Mouse (Mus musculus) stomach, embryonic 16.5 days (tissue): ENCODE measurements at regions not wholly inside any gene's neighbourhood (a gene's known extent, or its start where the extent isn't known, plus 50 kb on each side); places are given as distances from the start of the nearest gene placed in this dataset.

Experiments
- ATAC-seq: fragments of 200-750 bp; cut with Nextera tagmentation; 2 replicates; pipeline ENCODE4 v1.8.0; 2017; ENCODE audit warnings: moderate number of reproducible peaks, moderate TSS enrichment; ENCODE audit not compliant: insufficient read depth, low FRiP score
- H3K27ac ChIP-seq: fragments of 300-500 bp; sonication (generic); 2 replicates; pipeline ENCODE4 v1.5.1; 2014; ENCODE audit warnings: low read length
- H3K27me3 ChIP-seq: fragments of 300-500 bp; sonication (generic); 2 replicates; pipeline ENCODE4 v1.6.1; 2014; ENCODE audit warnings: low read length, control low read depth, mixed read lengths; ENCODE audit not compliant: control insufficient read depth, insufficient read depth
- H3K36me3 ChIP-seq: fragments of 300-500 bp; sonication (generic); 2 replicates; pipeline ENCODE4 v1.6.1; 2014; ENCODE audit warnings: low read length; ENCODE audit not compliant: control insufficient read depth, insufficient read depth
- H3K4me1 ChIP-seq: fragments of 300-500 bp; sonication (generic); 2 replicates; pipeline ENCODE4 v1.6.1; 2014; ENCODE audit warnings: low read length, control low read depth, mixed read lengths; ENCODE audit not compliant: control insufficient read depth, insufficient read depth
- H3K4me2 ChIP-seq: fragments of 300-500 bp; sonication (generic); 2 replicates; pipeline ENCODE4 v1.6.1; 2014; ENCODE audit warnings: low read depth, low read length, mixed read lengths
- H3K4me3 ChIP-seq: fragments of 300-500 bp; sonication (generic); replicated peaks from 2 replicates; pipeline ENCODE4 v1.5.1; 2014; ENCODE audit warnings: mild to moderate bottlenecking, low read length
- H3K9ac ChIP-seq: fragments of 300-500 bp; sonication (generic); 2 replicates; pipeline ENCODE4 v1.6.1; 2014; ENCODE audit warnings: low read length
- H3K9me3 ChIP-seq: fragments of 300-500 bp; sonication (generic); replicated peaks from 2 replicates; pipeline ENCODE4 v1.6.1; 2016; ENCODE audit warnings: low read length, control low read depth; ENCODE audit not compliant: control insufficient read depth
- WGBS: fragments of 180-500 bp; shearing (Covaris S2); extraction: QIAGEN DNeasy Blood & Tissue Kit; methylation state at CpG from one replicate; pipeline ENCODE4 v1.1.7; 2014; 5-methylcytosine and 5-hydroxymethylcytosine counted together

DNA sequence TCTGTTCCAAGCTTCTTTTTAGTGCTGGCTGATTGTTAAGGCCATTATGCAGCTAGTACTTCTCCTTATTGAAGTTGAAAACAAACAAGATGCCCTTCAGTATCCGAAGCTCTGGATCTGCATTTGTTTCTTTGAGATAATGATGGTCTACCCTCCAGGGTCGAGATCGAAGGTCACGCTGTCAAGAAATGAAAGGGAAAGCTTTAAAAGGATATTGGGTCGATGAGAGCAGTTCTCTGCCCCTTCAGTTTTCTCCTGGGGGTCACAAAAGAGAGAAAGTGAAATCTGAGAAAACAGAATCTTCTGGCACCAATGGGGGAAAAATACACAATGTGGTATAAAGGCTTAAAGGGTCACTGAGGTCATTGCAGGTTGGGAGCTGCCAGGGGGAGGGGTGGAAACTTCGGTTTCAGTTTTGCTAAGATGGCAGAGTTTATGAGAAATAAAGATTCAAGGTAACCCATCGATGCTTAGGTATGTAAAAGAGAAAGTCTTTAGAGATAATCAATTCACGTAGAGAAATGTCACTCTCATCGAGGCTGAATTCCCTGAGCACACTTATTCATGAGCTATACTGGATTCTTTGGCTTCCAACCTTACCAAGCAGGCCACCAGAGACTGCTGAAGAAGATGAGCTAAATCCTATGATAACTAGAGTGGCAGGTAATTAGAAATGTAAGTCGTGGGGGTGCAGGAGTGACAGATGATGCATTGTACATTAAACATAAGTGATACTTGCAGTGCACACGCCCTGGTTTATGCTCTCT lies 64.4 kb upstream of the Hpf1 start:
- Histone ChIP-seq H3K27ac (no peak overlapping the region), H3K4me3 (no peak overlapping the region), H3K27me3 (no peaks in the 10 kb centered on the region), H3K4me2 (no peak overlapping the region), H3K9ac (no peak overlapping the region), H3K36me3 (no peaks in the 10 kb centered on the region), H3K4me1 (no peaks in the 10 kb centered on the region), H3K9me3 (no peaks in the 10 kb centered on the region)
- ATAC-seq: no peak
- WGBS: 66% methylated on average over 11 of the region's 11 CpGs

DNA sequence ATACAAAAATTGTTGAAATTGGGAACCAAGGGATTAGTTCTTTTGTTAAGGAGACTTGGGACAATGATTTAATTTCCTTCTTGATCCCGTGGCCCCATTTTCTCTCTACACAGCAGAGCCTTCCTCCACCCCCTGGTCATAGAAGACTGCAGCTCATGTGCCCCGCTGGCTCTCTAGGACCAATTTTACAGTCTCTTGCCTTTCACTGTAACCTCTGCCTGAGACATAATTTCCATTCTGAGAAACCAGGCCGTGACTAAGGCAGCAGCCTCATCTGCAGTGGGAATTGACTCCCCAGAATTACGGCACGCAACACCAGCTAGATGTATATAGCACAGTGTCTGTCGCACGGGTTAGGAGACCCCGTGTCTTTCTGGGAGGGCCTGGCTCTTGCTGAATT lies 63.0 kb upstream of the Hpf1 start:
- H3K4me3 ChIP-seq: no peak overlapping the region
- H3K27me3 ChIP-seq: no peaks in the 10 kb centered on the region
- 91% methylated on average over 8 of the region's 8 CpGs for WGBS
- H3K4me1 ChIP-seq: no peaks in the 10 kb centered on the region
- H3K9ac ChIP-seq: no peak overlapping the region
- no peaks in the 10 kb centered on the region for H3K36me3 ChIP-seq
- H3K27ac ChIP-seq: no peak overlapping the region
- no peak overlapping the region for H3K4me2 ChIP-seq
- H3K9me3 ChIP-seq: no peaks in the 10 kb centered on the region
- ATAC-seq: no peak

DNA sequence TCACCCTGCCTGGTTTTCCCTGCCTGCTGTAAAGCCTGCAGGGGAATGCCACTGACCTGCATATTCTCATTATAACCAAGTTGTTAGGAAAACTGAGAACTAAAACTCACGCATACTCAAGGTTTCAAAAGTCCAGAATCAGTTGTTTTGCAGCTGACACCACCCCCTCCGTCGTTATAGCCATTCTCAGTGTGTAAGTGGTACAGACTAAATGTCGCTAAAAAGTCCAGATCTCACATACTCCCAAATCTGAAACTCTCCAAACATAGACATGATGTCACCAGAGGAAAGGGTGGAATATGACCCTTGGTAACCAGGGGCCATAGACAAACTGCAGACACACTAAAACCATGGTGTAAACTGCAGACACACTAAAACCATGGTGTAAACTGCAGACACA lies 61.1 kb upstream of the Hpf1 start:
- Histone ChIP-seq H3K4me3 (no peak overlapping the region), H3K27me3 (no peaks in the 10 kb centered on the region), H3K4me2 (no peak overlapping the region), H3K36me3 (no peaks in the 10 kb centered on the region), H3K4me1 (no peaks in the 10 kb centered on the region), H3K27ac (no peak overlapping the region), H3K9me3 (no peaks in the 10 kb centered on the region), H3K9ac (no peak overlapping the region)
- WGBS: 85% methylated on average over 4 of the region's 4 CpGs
- ATAC-seq: no peak

DNA sequence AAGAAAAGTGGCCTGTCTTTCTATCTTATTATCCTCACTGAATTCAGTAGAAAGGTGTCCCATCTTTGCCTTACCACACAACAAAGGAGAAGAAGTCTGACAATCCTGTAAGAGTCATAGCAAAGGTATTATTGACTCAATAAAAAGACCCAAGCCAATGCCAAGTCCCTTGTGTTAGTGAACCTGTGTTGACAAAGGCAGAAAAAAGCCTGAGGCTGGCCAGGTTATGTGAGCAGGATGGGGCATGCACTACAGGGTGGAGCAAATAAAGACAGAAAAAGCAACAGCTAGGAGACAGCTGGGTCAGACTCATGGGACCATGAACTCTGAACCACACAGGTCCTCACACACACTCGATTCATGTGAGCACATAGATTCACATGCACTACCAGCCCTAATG lies 59.7 kb upstream of the Hpf1 start:
- Histone ChIP-seq H3K27ac (peak overlapping the region; percentile 42; the same call in 1 of the 2 replicates), H3K9me3 (no peaks in the 10 kb centered on the region), H3K4me3 (no peak overlapping the region), H3K4me1 (no peaks in the 10 kb centered on the region), H3K9ac (no peak overlapping the region), H3K4me2 (no peak overlapping the region), H3K27me3 (no peaks in the 10 kb centered on the region), H3K36me3 (no peaks in the 10 kb centered on the region)
- 67% methylated on average over 1 of the region's 1 CpGs for WGBS
- ATAC-seq: peak; percentile 60; the same call in 1 of the 2 replicates

DNA sequence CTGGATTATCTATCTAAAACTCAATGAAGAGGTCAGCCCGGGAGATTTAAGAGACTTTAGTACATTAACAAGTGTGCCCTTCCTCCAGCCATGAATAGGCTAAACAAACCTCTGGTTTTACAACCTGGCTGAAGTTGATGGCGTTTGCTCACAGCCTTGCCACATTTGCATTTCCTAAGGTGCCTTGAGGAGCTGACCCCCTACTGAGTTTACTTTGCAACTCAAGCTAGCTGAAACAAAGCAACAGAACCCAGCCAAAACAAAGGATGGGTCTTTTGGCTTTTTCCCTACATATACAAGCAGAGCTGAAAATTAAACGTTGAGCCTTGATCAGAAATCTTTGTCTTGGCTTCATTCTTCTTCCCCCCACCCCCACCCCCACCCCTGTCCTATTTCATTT lies 51.7 kb upstream of the Hpf1 start:
- ATAC-seq: no peak
- WGBS: 6% methylated on average over 3 of the region's 3 CpGs
- no peak overlapping the region for H3K4me3 ChIP-seq

More for the DNA sequence above, 51.7 kb upstream of the Hpf1 start:
- Histone ChIP-seq H3K9me3 (no peaks in the 10 kb centered on the region), H3K27ac (no peak overlapping the region), H3K27me3 (no peaks in the 10 kb centered on the region), H3K9ac (no peak overlapping the region), H3K36me3 (no peaks in the 10 kb centered on the region), H3K4me2 (no peak overlapping the region), H3K4me1 (no peaks in the 10 kb centered on the region)
